Comparison of ENCODE assay signal across 8 mouse cellular contexts in the genomic region with DNA sequence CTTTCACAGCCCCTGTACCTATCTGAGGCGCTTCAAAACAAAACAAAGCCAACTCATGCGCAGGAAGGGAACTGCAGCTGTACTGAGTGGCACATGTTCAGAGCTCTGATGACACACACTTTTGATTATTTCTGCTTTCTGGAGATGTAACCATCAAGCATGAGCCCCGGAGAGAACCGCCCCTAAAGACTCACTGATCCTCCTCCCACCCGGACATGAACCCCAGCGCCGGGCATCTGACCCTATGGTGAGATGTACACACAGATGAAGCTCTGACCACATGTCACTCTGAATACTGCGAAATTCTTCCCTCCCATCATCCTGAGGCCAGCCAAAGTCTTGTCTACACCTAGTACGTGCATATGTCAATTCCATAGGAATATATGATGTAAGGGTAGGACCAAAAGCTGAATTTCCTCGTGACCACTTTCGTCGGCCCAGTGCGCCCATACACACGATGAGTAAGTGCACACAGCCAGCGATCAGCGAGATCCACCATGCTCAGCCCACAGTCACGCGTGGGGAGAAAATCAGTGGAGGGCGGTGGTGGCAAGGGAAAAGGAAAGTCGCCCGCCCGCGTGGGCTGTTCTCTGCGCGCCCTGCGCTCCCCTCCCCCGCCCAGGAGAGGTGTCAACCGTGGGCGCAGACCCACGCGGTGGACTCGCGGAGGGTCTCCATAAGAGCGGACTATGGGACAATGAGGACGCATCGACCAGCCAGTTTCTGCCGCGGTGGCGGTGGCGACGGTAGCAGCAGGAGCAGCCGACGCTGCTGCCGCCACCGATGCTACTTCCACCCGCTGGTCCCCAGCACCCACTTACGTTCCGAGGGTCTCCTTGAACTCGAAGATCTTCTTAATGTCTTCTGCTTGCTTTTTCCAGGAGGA. TPM values are rescaled to one million over a fixed set of nuclear protein-coding genes. Genes with fewer than 3 reads are reported as not detected.
A peak's percentile ranks its signal among the peaks of the same experiment; 100 is the strongest.
DNase-seq lines count a peak whose midpoint lies in the region; ATAC-seq and TF ChIP-seq lines count a peak whose summit lies in the region.

No protein-coding gene starts in this region.

- H3K4me1 ChIP-seq in testis, adult 2 months (ENCODE audit: control insufficient read depth, insufficient read depth, low read length), result peaks cover 13% of the 10 kb centered on the region
- H3K4me1 ChIP-seq in heart, embryonic 11.5 days (ENCODE audit: control insufficient read depth, insufficient read depth, low read length), result peaks cover 9% of the 10 kb centered on the region; the same call in 1 of the 2 replicates
- H3K4me1 ChIP-seq in kidney, embryonic 16.5 days (ENCODE audit: insufficient read depth, low read length), result peaks cover 10% of the 10 kb centered on the region
- 0 out of 4 replicates have a peak, but pooled peaks cover 2 to 4% of the 10 kb centered on the region in 2 experiments for H3K4me1 ChIP-seq in liver, embryonic 14.5 days (replicated peaks; ENCODE audit: control insufficient read depth in 2 of 2, insufficient read depth in 2 of 2, low read length in 1 of 2)
- peaks cover 4% of the 10 kb centered on the region; the same call in 1 of the 2 replicates for H3K4me1 ChIP-seq in stomach, postnatal 0 days (replicated peaks; ENCODE audit: control insufficient read depth, insufficient read depth)

- no peak for TF ChIP-seq CTCF in testis, adult 2 months (IDR thresholded peaks at IDR 0.05; ENCODE audit: control insufficient read depth, insufficient read depth, insufficient replicate concordance, low read depth, low read length)
- TF ChIP-seq CTCF in liver, embryonic 14.5 days (IDR thresholded peaks at IDR 0.05; ENCODE audit: low read depth), result no peak
- TF ChIP-seq CTCF in stomach, postnatal 0 days (IDR thresholded peaks at IDR 0.05; ENCODE audit: low read depth), result no peak

- no peak for TF ChIP-seq POLR2A in testis, adult 2 months (IDR thresholded peaks at IDR 0.05; ENCODE audit: control insufficient read depth, low read depth, low read length)

- ATAC-seq in heart, embryonic 11.5 days (replicated peaks; ENCODE audit: insufficient number of reproducible peaks, low FRiP score, low TSS enrichment), result no peak
- peak; percentile 11; the same call in 1 of the 2 replicates for ATAC-seq in kidney, embryonic 16.5 days (ENCODE audit: low FRiP score, low TSS enrichment)
- ATAC-seq in liver, embryonic 14.5 days (ENCODE audit: insufficient read depth), result no peak
- peak; percentile 13; the same call in 1 of the 2 replicates for ATAC-seq in stomach, postnatal 0 days (ENCODE audit: low FRiP score, low TSS enrichment)

- no peaks in the 10 kb centered on the region; the same call in 1 of the 2 replicates for H3K27me3 ChIP-seq in testis, adult 2 months (ENCODE audit: control insufficient read depth, insufficient read depth, low read length)
- peaks cover 16% of the 10 kb centered on the region for H3K27me3 ChIP-seq in heart, embryonic 11.5 days (ENCODE audit: control insufficient read depth, insufficient read depth, low read length)
- peaks cover 22% of the 10 kb centered on the region for H3K27me3 ChIP-seq in kidney, embryonic 16.5 days (ENCODE audit: insufficient read depth, low read length)
- peaks cover 38% of the 10 kb centered on the region for H3K27me3 ChIP-seq in liver, embryonic 14.5 days (ENCODE audit: control insufficient read depth, insufficient read depth, low read length)
- H3K27me3 ChIP-seq in stomach, postnatal 0 days (ENCODE audit: control insufficient read depth, insufficient read depth, low read length), result no peaks in the 10 kb centered on the region

- peak overlapping the region; percentile 100 for H3K4me2 ChIP-seq in heart, embryonic 11.5 days
- peak overlapping the region; percentile 100 for H3K4me2 ChIP-seq in kidney, embryonic 16.5 days (replicated peaks; ENCODE audit: low read depth, low read length)
- peak overlapping the region; percentile 81 for H3K4me2 ChIP-seq in liver, embryonic 14.5 days (ENCODE audit: low read depth)
- H3K4me2 ChIP-seq in stomach, postnatal 0 days (replicated peaks; ENCODE audit: low read depth), result peak overlapping the region; percentile 95

- WGBS in heart, embryonic 11.5 days (ENCODE audit: insufficient replicate concordance), result under 1% methylated on average over 46 of the region's 49 CpGs
- WGBS in kidney, embryonic 16.5 days, result under 1% methylated on average over 42 of the region's 49 CpGs
- 1% methylated on average over 49 of the region's 49 CpGs for whole genome bisulfite sequencing in liver, embryonic 14.5 days (ENCODE audit: insufficient replicate concordance)
- WGBS in stomach, postnatal 0 days, result under 1% methylated on average over 48 of the region's 49 CpGs

- no peak overlapping the region for H3K27ac ChIP-seq in testis, adult 2 months (ENCODE audit: control insufficient read depth, insufficient read depth, low read depth, low read length)
- no peak overlapping the region for H3K27ac ChIP-seq in heart, embryonic 11.5 days (ENCODE audit: low read depth, low read length)
- no peak overlapping the region for H3K27ac ChIP-seq in kidney, embryonic 16.5 days (ENCODE audit: low read length)
- no peak overlapping the region for H3K27ac ChIP-seq in liver, embryonic 14.5 days
- peak overlapping the region; percentile 84 for H3K27ac ChIP-seq in stomach, postnatal 0 days (replicated peaks)

- H3K36me3 ChIP-seq in testis, adult 2 months (ENCODE audit: control insufficient read depth, insufficient read depth, low read length), result no peaks in the 10 kb centered on the region
- H3K36me3 ChIP-seq in heart, embryonic 11.5 days (ENCODE audit: control insufficient read depth, insufficient read depth, low read length), result no peaks in the 10 kb centered on the region
- no peaks in the 10 kb centered on the region for H3K36me3 ChIP-seq in kidney, embryonic 16.5 days (ENCODE audit: insufficient read depth, low read length)
- H3K36me3 ChIP-seq in liver, embryonic 14.5 days (replicated peaks; ENCODE audit: control insufficient read depth, insufficient read depth, low read depth), result no peaks in the 10 kb centered on the region
- no peaks in the 10 kb centered on the region for H3K36me3 ChIP-seq in stomach, postnatal 0 days (ENCODE audit: control insufficient read depth, insufficient read depth, low read length)

- 0 out of 2 replicates have a peak overlapping the region, but pooled peaks have one; percentile 34 for H3K9ac ChIP-seq in heart, embryonic 11.5 days (ENCODE audit: low read depth, low read length)
- peak overlapping the region; percentile 67 for H3K9ac ChIP-seq in kidney, embryonic 16.5 days (replicated peaks; ENCODE audit: low read length)
- no peak overlapping the region for H3K9ac ChIP-seq in liver, embryonic 14.5 days (replicated peaks)
- peak overlapping the region; percentile 67 for H3K9ac ChIP-seq in stomach, postnatal 0 days (ENCODE audit: low read length)

- TF ChIP-seq EP300 in liver, embryonic 14.5 days (IDR thresholded peaks at IDR 0.05; ENCODE audit: low read depth), result no peak
- no peak for TF ChIP-seq EP300 in stomach, postnatal 0 days (optimal IDR thresholded peaks at IDR 0.05)

- no peak for DNase-seq in testis, postnatal 14 days (ENCODE audit: low spot score)
- DNase-seq in embryo, embryonic 11 days, result peak; percentile 50
- DNase-seq in liver, embryonic 14.5 days (ENCODE audit: low read depth in 3 of 3, low spot score in 3 of 3), result peak in 1 of 3 experiments; percentile 31
- DNase-seq in naive thymus-derived CD4-positive, alpha-beta T cell, adult 2 months (ENCODE audit: low read depth), result peak; percentile 77
- peak; percentile 26 for DNase-seq in stomach, postnatal 0 days (ENCODE audit: low spot score)

- peak overlapping the region; percentile 66 for H3K4me3 ChIP-seq in testis, adult 2 months (ENCODE audit: control insufficient read depth, low read depth, low read length)
- H3K4me3 ChIP-seq in heart, embryonic 11.5 days (ENCODE audit: low read depth, low read length), result peak overlapping the region; percentile 74
- peak overlapping the region; percentile 72 for H3K4me3 ChIP-seq in kidney, embryonic 16.5 days (ENCODE audit: low read length)
- H3K4me3 ChIP-seq in liver, embryonic 14.5 days (ENCODE audit: insufficient read depth in 1 of 2, low read depth in 2 of 2, low read length in 2 of 2), result peak overlapping the region; percentile 44 to 61
- H3K4me3 ChIP-seq in stomach, postnatal 0 days (ENCODE audit: low read depth, low read length), result peak overlapping the region; percentile 67

- no peaks in the 10 kb centered on the region for H3K9me3 ChIP-seq in heart, embryonic 11.5 days (replicated peaks; ENCODE audit: control insufficient read depth, low read length)
- H3K9me3 ChIP-seq in kidney, embryonic 16.5 days (ENCODE audit: low read length), result peaks cover 5% of the 10 kb centered on the region; the same call in 1 of the 2 replicates
- H3K9me3 ChIP-seq in liver, embryonic 14.5 days (ENCODE audit: control insufficient read depth, low read length), result no peaks in the 10 kb centered on the region
- no peaks in the 10 kb centered on the region; the same call in 1 of the 2 replicates for H3K9me3 ChIP-seq in stomach, postnatal 0 days (ENCODE audit: control insufficient read depth, low read length)

RNA-seq across cellular contexts. Expression of gene Camk1d, which starts 0.7 kb away (rescaled TPM):
- 1.4 and 1.5 TPM in 2 replicates for polyA plus RNA-seq in testis, adult 2 months (2012; rRNA removed)
- 1.4 and 2.9 TPM in 2 replicates for polyA plus RNA-seq in heart, embryonic 11.5 days (2014; fragmentation: Nextera tagmentation; extraction: Ambion mirVana)
- polyA plus RNA-seq in kidney, embryonic 16.5 days (2015; fragmentation: Nextera tagmentation; extraction: Ambion mirVana), result 1.5 and 1.7 TPM in 2 replicates
- 0.47 and 0.63 TPM in 2 replicates for polyA plus RNA-seq in liver, embryonic 14.5 days (2012; rRNA removed)
- polyA plus RNA-seq in liver, embryonic 14.5 days (2014; fragmentation: Nextera tagmentation; extraction: Ambion mirVana), result 0.83 and 1.0 TPM in 2 replicates
- polyA plus RNA-seq in stomach, postnatal 0 days (2015; fragmentation: Nextera tagmentation; extraction: Ambion mirVana), result 6.7 and 8.4 TPM in 2 replicates

Comparison
In these comparisons a context has a peak if more than half of its experiments do, and no peak if none do; other contexts are left out.
1. ATAC-seq: peak in kidney, embryonic 16.5 days (single experiment) and stomach, postnatal 0 days (single experiment); none in heart, embryonic 11.5 days (single experiment) and liver, embryonic 14.5 days (single experiment).
2. Peak in every context shown above with its lines, with median percentiles within 50 percentile points of each other: H3K4me3 ChIP-seq and H3K4me2 ChIP-seq.